Mouse (Mus musculus) splenic B cell, adult 2 months (primary cell): ENCODE measurements around the gene Ascl1.

Source experiments
- DNase-seq: peaks from one replicate; pipeline ENCODE4 v3.0.0-alpha.2; 2011; ENCODE audit warnings: low read depth, low spot score
- H3K27me3 ChIP-seq: 2 replicates; pipeline ENCODE4 v1.6.1; 2012; ENCODE audit warnings: mild to moderate bottlenecking, low read length, moderate library complexity, mixed read lengths; ENCODE audit not compliant: control insufficient read depth, poor library complexity, insufficient read depth, severe bottlenecking
- H3K36me3 ChIP-seq: 2 replicates; pipeline ENCODE4 v1.6.1; 2012; ENCODE audit warnings: mild to moderate bottlenecking, low read length, moderate library complexity, mixed read lengths; ENCODE audit not compliant: control insufficient read depth, poor library complexity, insufficient read depth, severe bottlenecking

Ascl1 gene

GRCm38 (mm10) chr10:87448257-87448656, 45.2 kb downstream of the Ascl1 start:
- H3K36me3 ChIP-seq: no peaks in the 10 kb centered on the region
- DNase-seq: no peak
- no peaks in the 10 kb centered on the region for H3K27me3 ChIP-seq

- H3K27me3 ChIP-seq: no peaks in the 10 kb centered on the region
- no peak for DNase-seq
- no peaks in the 10 kb centered on the region for H3K36me3 ChIP-seq
Observed at GRCm38 (mm10) chr10:87447754-87448095, 45.7 kb downstream of the Ascl1 start.

- DNase-seq: no peak
- H3K36me3 ChIP-seq: no peaks in the 10 kb centered on the region
- no peaks in the 10 kb centered on the region for H3K27me3 ChIP-seq
Observed at GRCm38 (mm10) chr10:87446829-87447753, 46.4 kb downstream of the Ascl1 start.

GRCm38 (mm10) chr10:87446139-87446828, 47.2 kb downstream of the Ascl1 start:
- H3K27me3 ChIP-seq: no peaks in the 10 kb centered on the region
- no peak for DNase-seq
- H3K36me3 ChIP-seq: no peaks in the 10 kb centered on the region
